Mouse (Mus musculus): ENCODE data around the gene 9130409I23Rik.

DNA sequence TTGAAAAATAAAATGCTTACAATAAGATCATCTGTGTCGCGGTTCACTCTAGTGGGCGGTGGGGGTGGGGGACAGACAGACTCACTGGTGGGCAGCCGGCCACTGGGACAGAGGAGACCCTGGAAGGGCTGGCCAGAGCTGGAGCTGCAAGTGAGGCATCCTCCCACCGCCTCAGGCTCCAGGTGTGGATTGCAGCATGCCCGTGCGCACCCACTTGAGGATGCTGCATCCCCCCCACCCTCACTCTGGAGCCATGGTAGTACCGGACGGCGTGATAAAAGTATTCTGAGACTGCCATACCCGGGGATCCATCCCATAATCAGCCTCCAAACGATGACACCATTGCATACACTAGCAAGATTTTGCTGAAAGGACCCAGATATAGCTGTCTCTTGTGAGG is 39.0 kb downstream of the 9130409I23Rik start:
- TF ChIP-seq CTCF (IDR thresholded peaks at IDR 0.05; ENCODE audit: low read depth) = no peak
- TF ChIP-seq EP300 (IDR thresholded peaks at IDR 0.05; ENCODE audit: low read depth) = no peak
